In the genomic region with DNA sequence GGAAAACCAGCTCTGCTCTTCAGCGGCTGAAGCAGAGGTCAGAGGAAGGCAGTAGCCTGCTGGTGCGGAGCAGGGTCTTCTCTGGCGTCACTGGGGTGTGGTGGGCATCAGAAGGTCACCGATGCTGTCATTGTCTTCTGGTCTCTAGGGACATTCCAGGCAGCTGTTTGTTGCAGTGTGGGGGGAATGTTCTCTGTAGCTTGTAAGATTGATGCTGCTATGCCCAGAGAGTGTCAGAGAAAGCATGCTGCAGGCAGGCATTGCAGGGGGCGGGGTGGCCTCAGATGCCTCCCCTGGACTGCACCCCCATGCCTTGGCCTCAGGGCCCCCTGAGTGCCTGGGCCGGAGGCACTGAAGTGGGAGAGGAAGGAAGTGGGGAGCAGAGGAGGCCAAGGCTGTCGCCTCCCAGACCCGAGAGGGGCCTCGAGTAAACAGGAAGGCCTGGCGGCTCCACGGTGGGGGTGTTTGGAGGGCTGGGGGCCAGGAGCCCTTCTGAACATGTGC, we compare ENCODE assay signal across 8 mouse cellular contexts. TPM values are rescaled to one million over a fixed set of nuclear protein-coding genes. Genes with fewer than 3 reads are reported as not detected.
DNase-seq lines count a peak whose midpoint lies in the region; ATAC-seq and TF ChIP-seq lines count a peak whose summit lies in the region.

No protein-coding gene starts in this region.

- peaks cover 12% of the 10 kb centered on the region for H3K36me3 ChIP-seq in ES-Bruce4 (ENCODE audit: control insufficient read depth, insufficient read depth, low read length, poor library complexity, severe bottlenecking)
- peaks cover 22% of the 10 kb centered on the region for H3K36me3 ChIP-seq in megakaryocyte, embryonic 14.5 days (replicated peaks; ENCODE audit: low read length)

- peak overlapping the region; percentile 20; the same call in 1 of the 2 replicates for H3K4me3 ChIP-seq in ES-Bruce4 (ENCODE audit: low read depth, low read length)
- peak overlapping the region; percentile 85 for H3K4me3 ChIP-seq in megakaryocyte, embryonic 14.5 days (replicated peaks)

- H3K4me1 ChIP-seq in ES-Bruce4 (ENCODE audit: control insufficient read depth, insufficient read depth, low read length), result no peaks in the 10 kb centered on the region
- peaks cover 87% of the 10 kb centered on the region for H3K4me1 ChIP-seq in megakaryocyte, embryonic 14.5 days

- no peaks in the 10 kb centered on the region for H3K9me3 ChIP-seq in ES-Bruce4 (replicated peaks; ENCODE audit: control insufficient read depth, insufficient read depth, low read length, poor library complexity, severe bottlenecking)
- no peaks in the 10 kb centered on the region for H3K9me3 ChIP-seq in megakaryocyte, embryonic 14.5 days

- no peak overlapping the region for H3K27ac ChIP-seq in ES-Bruce4 (ENCODE audit: insufficient read depth, low read length)

- H3K9ac ChIP-seq in ES-Bruce4 (ENCODE audit: low read depth, poor library complexity, severe bottlenecking), result peak overlapping the region; percentile 13; the same call in 1 of the 2 replicates

- ATAC-seq in erythroid progenitor cell, adult 5-6 weeks (replicated peaks; ENCODE audit: low FRiP score, poor library complexity, severe bottlenecking), result no peak

- TF ChIP-seq EP300 in ES-Bruce4 (IDR thresholded peaks at IDR 0.05; ENCODE audit: insufficient read depth, low read depth, low read length), result no peak

- TF ChIP-seq CTCF in ES-Bruce4 (IDR thresholded peaks at IDR 0.05; ENCODE audit: low read depth, low read length), result no peak

- intact Hi-C loops in heart, postnatal 10 days (cut with DNase I), result no loop called here

- TF ChIP-seq POLR2A in ES-Bruce4 (IDR thresholded peaks at IDR 0.05; ENCODE audit: insufficient read depth, low read length), result no peak

- H3K27me3 ChIP-seq in ES-Bruce4 (ENCODE audit: control insufficient read depth, insufficient read depth, low read length, poor library complexity, severe bottlenecking), result no peaks in the 10 kb centered on the region
- no peaks in the 10 kb centered on the region for H3K27me3 ChIP-seq in megakaryocyte, embryonic 14.5 days (replicated peaks)

- DNase-seq in adrenal gland, postnatal 14 days, result peak; percentile 79
- DNase-seq in heart, postnatal 10 days, result peak; percentile 78 to 79
- DNase-seq in kidney, postnatal 36 days, result peak; percentile 79 to 85
- peak; percentile 84 for DNase-seq in thymus, postnatal 25 days
- DNase-seq in ovary, adult 18-20 months (ENCODE audit: low spot score), result no peak

RNA-seq across cellular contexts. Expression of gene Eng, which starts 8.6 kb away (rescaled TPM):
- 20.0 and 20.8 TPM in 2 replicates for polyA plus RNA-seq in ES-Bruce4 (2011; ENCODE audit: insufficient read depth, insufficient read length, low read depth, missing spikeins)
- 105 and 106 TPM in 2 replicates for total RNA-seq in adrenal gland, postnatal 14 days (2021)
- total RNA-seq in heart, postnatal 10 days (2021), result 100 to 1,000 TPM; 152 to 166 TPM
- 90.6 and 227 TPM in 2 replicates for polyA plus RNA-seq in megakaryocyte, embryonic 14.5 days (2012; ENCODE audit: insufficient read depth, low replicate concordance)
- 5.4 and 15.5 TPM in 2 replicates for total RNA-seq in erythroid progenitor cell, adult 5-6 weeks (2015; ENCODE audit: low replicate concordance)
- total RNA-seq in erythroid progenitor cell, adult 5-6 weeks (2017; ENCODE audit: low replicate concordance), result 0.64 and 1.4 TPM in 2 replicates

RNA-seq across cellular contexts. Expression of gene Ak1, which starts 16.3 kb away (rescaled TPM):
- 71.8 and 74.7 TPM in 2 replicates for polyA plus RNA-seq in ES-Bruce4 (2011; ENCODE audit: insufficient read depth, insufficient read length, low read depth, missing spikeins)
- 53.2 and 61.4 TPM in 2 replicates for total RNA-seq in adrenal gland, postnatal 14 days (2021)
- total RNA-seq in heart, postnatal 10 days (2021), result 100 to 1,000 TPM; 522 to 538 TPM
- 11.0 and 12.2 TPM in 2 replicates for polyA plus RNA-seq in megakaryocyte, embryonic 14.5 days (2012; ENCODE audit: insufficient read depth, low replicate concordance)
- total RNA-seq in erythroid progenitor cell, adult 5-6 weeks (2015; ENCODE audit: low replicate concordance), result 0.84 TPM in 1 of 2 replicates, not detected in the other
- total RNA-seq in erythroid progenitor cell, adult 5-6 weeks (2017; ENCODE audit: low replicate concordance), result not detected in 2 replicates

RNA-seq across cellular contexts. Expression of gene St6galnac6, which starts 38.3 kb away (rescaled TPM):
- 22.5 and 24.2 TPM in 2 replicates for polyA plus RNA-seq in ES-Bruce4 (2011; ENCODE audit: insufficient read depth, insufficient read length, low read depth, missing spikeins)
- total RNA-seq in adrenal gland, postnatal 14 days (2021), result 54.1 and 56.5 TPM in 2 replicates
- 100 to 1,000 TPM in 1 of 2 experiments, 10 to 100 TPM in 1; 87.9 to 103 TPM for total RNA-seq in heart, postnatal 10 days (2021)
- polyA plus RNA-seq in megakaryocyte, embryonic 14.5 days (2012; ENCODE audit: insufficient read depth, low replicate concordance), result 36.4 and 40.9 TPM in 2 replicates
- not detected in 2 replicates for total RNA-seq in erythroid progenitor cell, adult 5-6 weeks (2015; ENCODE audit: low replicate concordance)
- total RNA-seq in erythroid progenitor cell, adult 5-6 weeks (2017; ENCODE audit: low replicate concordance), result 0.64 and 3.9 TPM in 2 replicates

RNA-seq across cellular contexts. Expression of gene St6galnac4, which starts 50.9 kb away (rescaled TPM):
- polyA plus RNA-seq in ES-Bruce4 (2011; ENCODE audit: insufficient read depth, insufficient read length, low read depth, missing spikeins), result 9.4 and 9.7 TPM in 2 replicates
- 12.0 and 13.5 TPM in 2 replicates for total RNA-seq in adrenal gland, postnatal 14 days (2021)
- 10 to 100 TPM; 29.3 to 31.8 TPM for total RNA-seq in heart, postnatal 10 days (2021)
- polyA plus RNA-seq in megakaryocyte, embryonic 14.5 days (2012; ENCODE audit: insufficient read depth, low replicate concordance), result 16.3 and 18.9 TPM in 2 replicates
- total RNA-seq in erythroid progenitor cell, adult 5-6 weeks (2015; ENCODE audit: low replicate concordance), result 2.9 and 3.8 TPM in 2 replicates
- 2.3 and 2.4 TPM in 2 replicates for total RNA-seq in erythroid progenitor cell, adult 5-6 weeks (2017; ENCODE audit: low replicate concordance)

Comparison
In these comparisons a context has a peak if more than half of its experiments do, and no peak if none do; other contexts are left out.
1. RNA of gene Ak1, which starts 16.3 kb away (total RNA-seq): 522 to 538 TPM in heart, postnatal 10 days and 53.2 to 61.4 TPM in adrenal gland, postnatal 14 days; 0.84 TPM in erythroid progenitor cell, adult 5-6 weeks; every median in the first group is over 10 times any median in the second.
2. RNA of gene St6galnac6, which starts 38.3 kb away (total RNA-seq): 87.9 to 103 TPM in heart, postnatal 10 days and 54.1 to 56.5 TPM in adrenal gland, postnatal 14 days; 0.64 to 3.9 TPM in erythroid progenitor cell, adult 5-6 weeks; every median in the first group is over 10 times any median in the second.